Mouse (Mus musculus): ENCODE data around the gene Rccd1.
"Not testable (repeated sequence)": the region's sequence is repeated elsewhere in the genome, so short reads cannot be mapped to it uniquely, and the experiment has no call there.

The Rccd1 gene

DNA sequence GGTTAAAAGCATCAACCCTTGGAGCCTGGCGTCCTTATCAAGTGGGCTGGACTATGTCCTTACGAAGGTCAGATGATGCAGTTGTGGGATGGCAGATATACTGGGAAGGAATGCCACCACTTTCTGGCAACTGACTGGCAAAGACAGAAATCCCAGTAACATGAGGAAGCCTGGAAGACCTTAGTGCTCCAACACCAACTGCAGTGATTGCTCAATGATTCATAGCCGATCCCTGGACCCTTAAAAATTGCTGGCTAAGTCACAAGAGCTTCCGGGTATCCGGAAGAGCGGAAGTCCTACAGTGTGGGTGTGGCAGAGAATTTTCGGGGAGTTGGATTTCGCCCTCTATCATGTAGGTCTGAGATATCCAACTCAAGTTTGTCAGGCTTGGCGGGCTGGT is 21.9 kb upstream of the Rccd1 start:
- no peak for DNase-seq (ENCODE audit: low spot score)

GRCm38 (mm10) chr7:80343270-80344018 is 19.2 kb upstream of the Rccd1 start:
- no peak for DNase-seq (ENCODE audit: low spot score)

GRCm38 (mm10) chr7:80342858-80343257 is 18.6 kb upstream of the Rccd1 start, which contains the start of gene Hddc3:
Gene Hddc3, plus strand, starts transcription at chr7:80343104.
- peak; percentile 81 for DNase-seq (ENCODE audit: low spot score)

GRCm38 (mm10) chr7:80341793-80342192 is 17.5 kb upstream of the Rccd1 start:
- no peak for DNase-seq (ENCODE audit: low spot score)

GRCm38 (mm10) chr7:80340793-80341192 is 16.5 kb upstream of the Rccd1 start, which contains the start of gene Unc45a:
Gene Unc45a, minus strand, starts transcription at chr7:80341005.
- no peak for DNase-seq (ENCODE audit: low spot score)

DNA sequence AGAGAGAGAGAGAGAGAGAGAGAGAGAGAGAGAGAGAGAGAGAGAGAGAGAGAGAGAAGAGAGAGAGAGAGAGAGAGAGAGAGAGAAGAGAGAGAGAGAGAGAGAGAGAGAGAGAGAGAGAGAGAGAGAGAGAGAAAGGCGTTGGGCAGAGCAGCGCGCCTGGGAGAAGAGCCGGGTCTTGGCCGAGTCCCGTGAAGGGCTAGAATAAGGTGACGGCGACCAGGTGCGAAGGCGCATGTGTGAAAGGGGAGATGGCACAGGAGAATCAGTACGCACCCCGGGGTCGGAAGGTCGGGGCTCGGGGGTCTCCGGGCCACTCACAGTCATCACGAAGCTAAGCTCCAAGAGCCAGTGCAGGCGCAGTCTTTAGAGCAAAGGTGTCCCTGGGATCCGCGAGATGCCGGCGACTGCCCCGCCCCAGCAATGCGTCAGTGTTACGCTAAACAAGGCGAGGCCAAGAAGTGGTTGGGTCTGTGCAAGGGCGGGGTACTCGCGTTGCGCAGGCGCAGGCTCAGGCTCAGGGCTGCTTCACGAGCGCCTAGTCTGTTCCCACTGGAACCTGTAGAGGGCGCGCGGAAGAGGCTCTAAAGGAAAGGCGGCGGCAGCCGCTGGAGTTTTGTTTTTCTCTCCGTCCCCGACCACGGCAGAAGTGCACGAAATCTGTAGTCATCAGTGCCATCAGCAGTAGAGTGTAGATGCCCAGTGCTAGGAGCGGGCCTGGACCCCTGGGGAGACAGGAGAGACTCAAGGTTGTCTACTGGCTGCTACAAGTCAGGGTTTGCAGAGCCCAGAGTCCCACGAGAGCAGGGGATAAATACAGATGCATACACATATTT is 15.8 kb upstream of the Rccd1 start:
- DNase-seq (ENCODE audit: low spot score), result peak; percentile 94

DNA sequence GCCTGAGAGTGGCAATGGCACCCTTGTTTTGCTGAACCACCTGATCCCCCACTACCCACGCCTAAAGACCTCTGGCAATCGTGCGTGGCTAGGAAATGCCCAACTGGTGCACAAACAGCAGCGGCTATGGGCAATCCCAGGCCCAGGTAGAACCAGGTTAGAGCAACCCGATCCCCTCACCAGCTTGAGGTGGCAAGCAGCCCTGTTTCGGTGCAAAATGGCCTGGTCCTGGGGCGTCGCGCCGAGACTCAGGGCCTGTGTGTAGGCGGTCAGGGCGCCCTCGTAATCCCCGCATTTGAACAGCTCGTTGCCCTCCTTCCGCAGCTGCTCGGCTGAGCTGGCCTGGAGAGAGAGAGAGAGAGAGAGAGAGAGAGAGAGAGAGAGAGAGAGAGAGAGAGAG is 15.1 kb upstream of the Rccd1 start:
- no peak for DNase-seq (ENCODE audit: low spot score)

GRCm38 (mm10) chr7:80336932-80337331 is 12.7 kb upstream of the Rccd1 start:
- no peak for DNase-seq (ENCODE audit: low spot score)

DNA sequence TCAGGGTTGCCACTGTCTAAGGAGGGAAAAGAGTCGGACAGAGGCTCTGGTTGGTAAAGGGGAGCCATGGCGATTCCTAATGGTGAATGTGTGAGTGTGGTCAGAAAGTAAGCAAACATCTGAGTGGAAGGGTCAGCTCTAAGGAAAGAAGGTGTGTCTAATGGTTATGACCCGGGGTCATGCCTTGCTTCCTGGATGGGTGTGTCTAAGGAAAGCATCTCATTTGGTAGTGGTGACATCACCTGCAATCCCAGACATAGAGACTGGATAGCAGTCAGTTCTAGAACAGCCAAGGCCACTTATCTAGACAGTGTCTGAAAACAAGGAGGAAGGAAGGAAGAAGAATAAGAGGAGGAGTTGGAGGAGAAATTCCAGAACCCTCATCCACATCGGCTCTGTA is 10.6 kb upstream of the Rccd1 start:
- no peak for DNase-seq (ENCODE audit: low spot score)

- no peak for DNase-seq (ENCODE audit: low spot score)
These were observed 7.2 kb upstream of the Rccd1 start for GRCm38 (mm10) chr7:80331433-80331832.

GRCm38 (mm10) chr7:80330278-80330677 is 6.0 kb upstream of the Rccd1 start:
- DNase-seq (ENCODE audit: low spot score), result no peak

DNA sequence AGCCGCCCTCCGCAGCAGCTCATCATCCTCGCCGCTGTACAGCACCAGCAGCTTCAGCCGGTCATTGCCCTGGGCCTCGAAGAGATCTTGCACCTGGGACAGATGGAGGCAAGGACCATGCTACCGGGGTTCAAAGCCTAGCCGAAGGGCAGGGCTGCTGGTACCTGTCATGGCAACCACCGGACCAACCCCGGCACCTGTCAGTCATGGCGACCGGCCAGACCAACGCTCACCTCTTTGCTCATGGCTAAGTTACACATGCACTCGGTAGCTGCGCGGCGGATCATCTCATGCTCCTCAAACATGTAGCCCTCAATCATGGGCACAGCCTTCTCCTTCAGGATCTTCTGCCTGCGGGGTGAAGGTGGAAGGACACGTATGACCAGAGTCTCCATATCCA is 1.8 kb upstream of the Rccd1 start:
- no peak for DNase-seq (ENCODE audit: low spot score)

GRCm38 (mm10) chr7:80325292-80325868 is 1.1 kb upstream of the Rccd1 start:
- no peak for DNase-seq (ENCODE audit: low spot score)

- DNase-seq (ENCODE audit: low spot score), result not testable (repeated sequence)
These were observed 514 bp upstream of the Rccd1 start for GRCm38 (mm10) chr7:80324816-80325119.

- DNase-seq (ENCODE audit: low spot score), result no peak
These were observed 918 bp downstream of the Rccd1 start for GRCm38 (mm10) chr7:80323336-80323735.

DNA sequence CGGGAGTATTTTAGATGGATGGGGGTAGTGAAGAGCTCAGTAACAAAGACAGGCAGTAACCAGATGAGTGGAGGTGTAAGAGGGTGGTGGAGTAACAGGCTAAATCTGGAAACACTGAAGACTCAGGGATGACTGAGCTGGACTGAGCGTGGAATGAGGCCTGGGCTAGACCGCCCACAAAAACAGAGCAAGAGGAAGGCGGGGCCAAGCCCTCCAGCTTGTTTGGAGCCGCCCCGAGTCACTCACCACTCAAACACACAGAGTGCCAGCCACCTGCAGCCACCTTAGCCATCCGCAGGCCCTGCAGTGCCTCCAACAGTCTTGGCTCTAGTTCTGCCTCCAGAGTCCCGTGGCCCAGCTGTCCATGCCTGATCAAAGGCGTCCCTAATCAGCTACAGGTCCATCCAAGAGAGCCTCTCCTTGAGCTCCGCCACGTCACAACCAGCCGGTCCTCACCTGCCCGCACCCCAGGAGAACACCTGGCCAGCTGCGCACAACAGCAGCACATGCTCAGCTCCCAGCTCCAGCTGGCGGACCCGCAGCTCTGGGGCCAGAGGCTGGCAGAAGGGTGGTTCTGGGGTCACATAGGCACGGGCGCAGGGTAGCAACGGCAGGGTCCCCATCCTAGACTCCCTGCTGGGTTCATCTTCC is 4.3 kb downstream of the Rccd1 start:
- no peak for DNase-seq (ENCODE audit: low spot score)

- no peak for DNase-seq (ENCODE audit: low spot score)
These were observed 5.6 kb downstream of the Rccd1 start for GRCm38 (mm10) chr7:80318670-80319069.

- DNase-seq (ENCODE audit: low spot score), result no peak
These were observed 6.7 kb downstream of the Rccd1 start for GRCm38 (mm10) chr7:80317439-80318115.

DNA sequence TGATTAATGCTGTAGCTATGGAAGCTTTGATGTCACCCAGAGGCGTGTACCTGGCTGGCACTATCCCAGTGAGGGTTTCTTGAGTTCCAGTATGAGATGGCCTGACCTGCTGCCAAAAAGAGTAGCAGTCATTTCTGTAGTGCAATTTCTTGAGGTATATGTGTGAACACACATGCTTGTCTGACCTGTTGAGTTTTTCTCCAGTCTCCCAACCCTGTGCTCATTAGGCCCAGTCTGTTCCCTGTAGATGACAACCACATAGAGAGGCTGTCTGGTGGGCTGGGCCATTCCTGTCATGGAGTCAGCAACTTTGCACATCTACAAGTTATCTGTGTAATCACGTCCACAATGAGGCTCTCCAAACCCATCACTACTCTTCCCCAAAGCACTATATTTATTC is 8.5 kb downstream of the Rccd1 start:
- DNase-seq (ENCODE audit: low spot score), result no peak

DNA sequence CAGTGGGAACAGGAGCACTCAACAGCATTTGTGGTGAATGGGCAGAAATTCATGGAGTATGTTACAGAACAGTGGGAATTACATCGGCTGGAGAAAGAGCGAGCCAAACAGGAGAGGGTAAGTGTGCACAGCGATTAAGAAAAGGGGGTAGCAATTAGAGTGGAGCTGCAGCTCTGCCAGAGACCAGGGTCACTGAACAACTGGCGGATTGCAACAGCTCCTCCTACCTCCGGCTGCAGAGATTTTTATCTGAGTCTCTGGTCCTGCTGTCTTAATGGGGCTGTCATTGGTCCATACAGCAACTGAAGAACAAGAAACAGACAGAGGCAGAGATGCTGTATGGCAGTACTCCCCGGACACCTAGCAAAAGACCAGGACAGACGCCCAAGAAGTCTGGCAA is 13.5 kb downstream of the Rccd1 start:
- no peak for DNase-seq (ENCODE audit: low spot score)

- DNase-seq (ENCODE audit: low spot score), result no peak
These were observed 16.5 kb downstream of the Rccd1 start for GRCm38 (mm10) chr7:80307766-80308165.

DNA sequence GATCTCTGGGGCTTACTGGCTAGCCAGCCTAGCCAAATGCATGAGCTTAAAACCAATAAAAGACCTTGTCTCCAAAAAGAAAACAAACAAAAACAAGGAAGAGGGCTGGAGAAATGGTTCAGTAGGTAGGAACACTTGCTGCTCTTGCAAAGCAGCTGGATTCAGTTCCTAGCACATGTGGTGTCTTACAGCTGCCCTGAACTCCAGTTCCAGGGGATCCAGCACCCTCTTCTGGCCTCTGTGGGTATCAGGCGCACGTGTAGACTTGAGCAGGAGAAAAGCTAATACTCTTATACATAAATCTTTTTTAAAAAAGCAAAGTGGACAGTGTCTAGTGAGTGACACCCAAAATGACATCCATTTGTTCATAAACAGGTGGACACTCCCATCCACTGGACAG is 22.7 kb downstream of the Rccd1 start:
- DNase-seq (ENCODE audit: low spot score), result no peak
